Mouse (Mus musculus) kidney, postnatal 25 days (tissue): ENCODE results near the gene Sapcd2.

Source experiments
- DNase-seq, 2 experiments: peaks; one replicate each; pipeline ENCODE4 v3.0.0; 2021; ENCODE audit warnings: mixed read lengths in 2 of 2

Sapcd2 gene

GRCm38 (mm10) chr2:25426721-25427191, 54.6 kb downstream of the Sapcd2 start:
- DNase-seq = peak; percentile 71 to 85

GRCm38 (mm10) chr2:25427256-25427655, 55.1 kb downstream of the Sapcd2 start:
- DNase-seq = peak in 1 of 2 experiments; percentile 25
